ENCODE assay signal across 23 mouse cellular contexts in genomic region chr8:121126694-121127093, GRCm38 (mm10). TPM values are rescaled to one million over a fixed set of nuclear protein-coding genes. Genes with fewer than 3 reads are reported as not detected.
DNase-seq lines count a peak whose midpoint lies in the region; ATAC-seq and TF ChIP-seq lines count a peak whose summit lies in the region.
"Had no signal": no experiment of that assay in that cellular context is flagged by ENCODE, and none has a peak within 500 bp of the region (broad histone marks: within the 10 kb centered on the region; RNA-seq: fewer than 3 reads in every experiment).

No protein-coding gene starts in this region.

- TF ChIP-seq CTCF in heart, adult 2 months (IDR thresholded peaks at IDR 0.05), result no peak
- TF ChIP-seq CTCF in kidney, postnatal 0 days (IDR thresholded peaks at IDR 0.05; ENCODE audit: low read depth), result no peak

- H3K9ac ChIP-seq in heart, embryonic 12.5 days, result no peak overlapping the region
- H3K9ac ChIP-seq in heart, adult 2 months (ENCODE audit: low read depth, low read length), result no peak overlapping the region
- H3K9ac ChIP-seq in kidney, postnatal 0 days (ENCODE audit: low read depth, low read length), result 0 out of 2 replicates have a peak overlapping the region, but pooled peaks have one; percentile 53
- no peak overlapping the region for H3K9ac ChIP-seq in embryonic facial prominence, embryonic 12.5 days
- H3K9ac ChIP-seq in stomach, embryonic 14.5 days (replicated peaks; ENCODE audit: low read depth, low read length), result no peak overlapping the region
- H3K9ac ChIP-seq: hindbrain, embryonic 13.5 days; liver, postnatal 0 days; midbrain, embryonic 12.5 days had no signal

- H3K4me1 ChIP-seq in heart, embryonic 12.5 days (replicated peaks), result peaks cover 61% of the 10 kb centered on the region
- H3K4me1 ChIP-seq in heart, adult 2 months (ENCODE audit: control insufficient read depth, insufficient read depth, low read length), result no peaks in the 10 kb centered on the region
- H3K4me1 ChIP-seq in kidney, postnatal 0 days (replicated peaks; ENCODE audit: insufficient read depth, low read length), result peaks cover 24% of the 10 kb centered on the region
- H3K4me1 ChIP-seq in embryonic facial prominence, embryonic 12.5 days, result peaks cover 46% of the 10 kb centered on the region
- peaks cover 14% of the 10 kb centered on the region; the same call in 1 of the 2 replicates for H3K4me1 ChIP-seq in stomach, embryonic 14.5 days (ENCODE audit: control insufficient read depth, insufficient read depth, low read length)

- H3K4me2 ChIP-seq in heart, embryonic 12.5 days, result peak overlapping the region; percentile 78
- H3K4me2 ChIP-seq in kidney, postnatal 0 days (ENCODE audit: low read length), result peak overlapping the region; percentile 63; the same call in 1 of the 2 replicates
- peak overlapping the region; percentile 52 for H3K4me2 ChIP-seq in embryonic facial prominence, embryonic 12.5 days (replicated peaks)
- 0 out of 2 replicates have a peak overlapping the region, but pooled peaks have one; percentile 10 for H3K4me2 ChIP-seq in stomach, embryonic 14.5 days (replicated peaks; ENCODE audit: low read depth, low read length)
- H3K4me2 ChIP-seq: hindbrain, embryonic 13.5 days; midbrain, embryonic 12.5 days had no signal

- intact Hi-C loops in heart, adult 2 months (cut with DNase I), result loop anchor here (5.0 kb wide), 1 partner anchor 46 kb away; no protein-coding TSS in a partner anchor

- TF ChIP-seq POLR2A in heart, adult 2 months (IDR thresholded peaks at IDR 0.05; ENCODE audit: insufficient read depth, low read depth, low read length), result no peak

- 23% methylated on average over 6 of the region's 6 CpGs for WGBS in heart, embryonic 12.5 days
- whole genome bisulfite sequencing in heart, adult 2 months, result 59% methylated on average over 6 of the region's 6 CpGs
- WGBS in kidney, postnatal 0 days, result 35% methylated on average over 6 of the region's 6 CpGs
- WGBS in embryonic facial prominence, embryonic 12.5 days, result 8% methylated on average over 6 of the region's 6 CpGs
- WGBS in stomach, embryonic 14.5 days, result 9% methylated on average over 6 of the region's 6 CpGs

- no peak for TF ChIP-seq EP300 in heart, adult 2 months (IDR thresholded peaks at IDR 0.05; ENCODE audit: insufficient read depth, low read depth, low read length)

- no peaks in the 10 kb centered on the region for H3K79me2 ChIP-seq in heart, adult 2 months (replicated peaks; ENCODE audit: control insufficient read depth, insufficient read depth, low read length)

- peak overlapping the region; percentile 14; the same call in 1 of the 2 replicates for H3K4me3 ChIP-seq in heart, embryonic 12.5 days
- no peak overlapping the region for H3K4me3 ChIP-seq in heart, adult 2 months
- 0 out of 2 replicates have a peak overlapping the region, but pooled peaks have one; percentile 33 for H3K4me3 ChIP-seq in kidney, postnatal 0 days (replicated peaks; ENCODE audit: low read depth, low read length)
- H3K4me3 ChIP-seq in embryonic facial prominence, embryonic 12.5 days, result no peak overlapping the region
- no peak overlapping the region for H3K4me3 ChIP-seq in stomach, embryonic 14.5 days (ENCODE audit: low read depth, low read length)
- H3K4me3 ChIP-seq: hindbrain, embryonic 13.5 days; midbrain, embryonic 12.5 days had no signal

- DNase-seq in heart, adult 2 months, result no peak
- DNase-seq in kidney, postnatal 0 days (ENCODE audit: low spot score), result no peak
- no peak for DNase-seq in kidney, postnatal 25 days
- DNase-seq in cerebellum, postnatal 4 days (ENCODE audit: low spot score in 2 of 2), result no peak
- DNase-seq in retina, postnatal 1 day, result no peak
- DNase-seq: adrenal gland, postnatal 14 days; cerebellum, postnatal 10 days; kidney, adult 18-20 months; layer of hippocampus, postnatal 36 days; left cerebral cortex, postnatal 4 days; liver, postnatal 0 days; right cerebral cortex, postnatal 25 days had no signal

- ATAC-seq in heart, embryonic 12.5 days (ENCODE audit: insufficient number of reproducible peaks, low FRiP score), result no peak
- ATAC-seq in kidney, postnatal 0 days (replicated peaks; ENCODE audit: low FRiP score, low read depth), result no peak
- no peak for ATAC-seq in embryonic facial prominence, embryonic 12.5 days (ENCODE audit: insufficient number of reproducible peaks, insufficient read depth, low FRiP score, low TSS enrichment)
- no peak for ATAC-seq in stomach, embryonic 14.5 days (ENCODE audit: insufficient number of reproducible peaks, insufficient read depth, low FRiP score, low read depth)
- ATAC-seq: activated CD4-positive, CD25-positive, alpha-beta regulatory T cell, adult 4 months; liver, postnatal 0 days had no signal

- no peak overlapping the region for H3K27ac ChIP-seq in heart, embryonic 12.5 days (ENCODE audit: poor library complexity, severe bottlenecking)
- H3K27ac ChIP-seq in heart, adult 2 months, result no peak overlapping the region
- peak overlapping the region; percentile 89 for H3K27ac ChIP-seq in kidney, postnatal 0 days
- H3K27ac ChIP-seq in embryonic facial prominence, embryonic 12.5 days, result 0 out of 2 replicates have a peak overlapping the region, but pooled peaks have one; percentile 30
- H3K27ac ChIP-seq in stomach, embryonic 14.5 days (ENCODE audit: low read length), result peak overlapping the region; percentile 66; the same call in 1 of the 2 replicates
- H3K27ac ChIP-seq: hindbrain, embryonic 13.5 days; midbrain, embryonic 12.5 days had no signal

- H3K36me3 ChIP-seq in heart, embryonic 12.5 days, result peaks cover 10% of the 10 kb centered on the region
- H3K36me3 ChIP-seq in heart, adult 2 months (ENCODE audit: control insufficient read depth, insufficient read depth, low read length), result no peaks in the 10 kb centered on the region
- peaks cover 6% of the 10 kb centered on the region; the same call in 1 of the 2 replicates for H3K36me3 ChIP-seq in kidney, postnatal 0 days (ENCODE audit: insufficient read depth, low read length)
- H3K36me3 ChIP-seq in embryonic facial prominence, embryonic 12.5 days, result 0 out of 2 replicates have a peak, but pooled peaks cover 3% of the 10 kb centered on the region
- H3K36me3 ChIP-seq in stomach, embryonic 14.5 days (ENCODE audit: control insufficient read depth, insufficient read depth, low read length), result no peaks in the 10 kb centered on the region
- H3K36me3 ChIP-seq: G1E; hindbrain, embryonic 13.5 days; midbrain, embryonic 12.5 days had no signal

- peaks cover 86% of the 10 kb centered on the region for H3K27me3 ChIP-seq in heart, embryonic 12.5 days (replicated peaks)
- peaks cover 13% of the 10 kb centered on the region for H3K27me3 ChIP-seq in heart, adult 2 months (ENCODE audit: control insufficient read depth, insufficient read depth, low read length)
- peaks cover 13% of the 10 kb centered on the region; the same call in 1 of the 2 replicates for H3K27me3 ChIP-seq in kidney, postnatal 0 days (ENCODE audit: insufficient read depth, low read length)
- peaks cover 82% of the 10 kb centered on the region for H3K27me3 ChIP-seq in embryonic facial prominence, embryonic 12.5 days
- H3K27me3 ChIP-seq in stomach, embryonic 14.5 days (ENCODE audit: control insufficient read depth, insufficient read depth, low read length), result peaks cover 33% of the 10 kb centered on the region

- H3K9me3 ChIP-seq in heart, embryonic 12.5 days (replicated peaks), result no peaks in the 10 kb centered on the region
- H3K9me3 ChIP-seq in kidney, postnatal 0 days (replicated peaks; ENCODE audit: low read length), result no peaks in the 10 kb centered on the region
- H3K9me3 ChIP-seq in embryonic facial prominence, embryonic 12.5 days, result no peaks in the 10 kb centered on the region
- no peaks in the 10 kb centered on the region for H3K9me3 ChIP-seq in stomach, embryonic 14.5 days (ENCODE audit: control insufficient read depth, low read depth, low read length)
- H3K9me3 ChIP-seq: midbrain, embryonic 12.5 days had no signal

RNA-seq across cellular contexts. Expression of gene Foxl1, which starts 1.0 kb away (rescaled TPM):
- 0.78 and 1.2 TPM in 2 replicates for polyA plus RNA-seq in heart, embryonic 12.5 days (2016; fragmentation: Nextera tagmentation; extraction: Ambion mirVana)
- total RNA-seq in heart, adult 2 months (2021), result under 1 TPM; 0.07 to 0.08 TPM
- 0.08 and 0.09 TPM in 2 replicates for polyA plus RNA-seq in heart, adult 2 months (2012; rRNA removed)
- polyA plus RNA-seq in kidney, postnatal 0 days (2015; fragmentation: Nextera tagmentation; extraction: Ambion mirVana), result 6.4 and 8.3 TPM in 2 replicates
- polyA plus RNA-seq in embryonic facial prominence, embryonic 12.5 days (2016; fragmentation: Nextera tagmentation; extraction: Ambion mirVana), result 4.6 and 5.2 TPM in 2 replicates
- polyA plus RNA-seq in stomach, embryonic 14.5 days (2014; fragmentation: Nextera tagmentation; extraction: Ambion mirVana), result 6.9 and 7.0 TPM in 2 replicates
- total RNA-seq: G1E; gastrocnemius, adult 18-20 months; layer of hippocampus, postnatal 36 days; liver, adult 2 months had no signal
- polyA plus RNA-seq: activated CD4-positive, CD25-positive, alpha-beta regulatory T cell, adult 4 months; G1E; liver, adult 2 months; liver, postnatal 0 days; neural tube, embryonic 14.5 days; spleen, adult 2 months had no signal

RNA-seq across cellular contexts. Expression of gene Foxc2, which starts 10.7 kb away (rescaled TPM):
- polyA plus RNA-seq in heart, embryonic 12.5 days (2016; fragmentation: Nextera tagmentation; extraction: Ambion mirVana), result 20.7 and 20.8 TPM in 2 replicates
- 1 to 10 TPM; 2.0 to 2.2 TPM for total RNA-seq in heart, adult 2 months (2021)
- 0.97 and 2.0 TPM in 2 replicates for polyA plus RNA-seq in heart, adult 2 months (2012; rRNA removed)
- polyA plus RNA-seq in kidney, postnatal 0 days (2015; fragmentation: Nextera tagmentation; extraction: Ambion mirVana), result 33.0 and 42.5 TPM in 2 replicates
- 26.8 and 29.8 TPM in 2 replicates for polyA plus RNA-seq in embryonic facial prominence, embryonic 12.5 days (2016; fragmentation: Nextera tagmentation; extraction: Ambion mirVana)
- polyA plus RNA-seq in stomach, embryonic 14.5 days (2014; fragmentation: Nextera tagmentation; extraction: Ambion mirVana), result 0.20 and 0.56 TPM in 2 replicates
- total RNA-seq: G1E; liver, adult 2 months had no signal
- polyA plus RNA-seq: activated CD4-positive, CD25-positive, alpha-beta regulatory T cell, adult 4 months had no signal

RNA-seq across cellular contexts. Expression of gene Mthfsd, which starts 18.5 kb away (rescaled TPM):
- 45.2 and 45.8 TPM in 2 replicates for polyA plus RNA-seq in heart, embryonic 12.5 days (2016; fragmentation: Nextera tagmentation; extraction: Ambion mirVana)
- 10 to 100 TPM; 12.8 to 13.5 TPM for total RNA-seq in heart, adult 2 months (2021)
- polyA plus RNA-seq in heart, adult 2 months (2012; rRNA removed), result 26.4 and 27.7 TPM in 2 replicates
- 56.0 and 60.3 TPM in 2 replicates for polyA plus RNA-seq in kidney, postnatal 0 days (2015; fragmentation: Nextera tagmentation; extraction: Ambion mirVana)
- polyA plus RNA-seq in embryonic facial prominence, embryonic 12.5 days (2016; fragmentation: Nextera tagmentation; extraction: Ambion mirVana), result 66.9 and 75.0 TPM in 2 replicates
- polyA plus RNA-seq in stomach, embryonic 14.5 days (2014; fragmentation: Nextera tagmentation; extraction: Ambion mirVana), result 65.9 and 66.6 TPM in 2 replicates

RNA-seq across cellular contexts. Expression of gene Foxf1, which starts 42.5 kb away (rescaled TPM):
- polyA plus RNA-seq in heart, embryonic 12.5 days (2016; fragmentation: Nextera tagmentation; extraction: Ambion mirVana), result 0.68 and 3.7 TPM in 2 replicates
- total RNA-seq in heart, adult 2 months (2021), result under 1 TPM; 0.13 to 0.43 TPM
- 0.44 and 1.2 TPM in 2 replicates for polyA plus RNA-seq in heart, adult 2 months (2012; rRNA removed)
- 0.37 and 1.1 TPM in 2 replicates for polyA plus RNA-seq in kidney, postnatal 0 days (2015; fragmentation: Nextera tagmentation; extraction: Ambion mirVana)
- polyA plus RNA-seq in embryonic facial prominence, embryonic 12.5 days (2016; fragmentation: Nextera tagmentation; extraction: Ambion mirVana), result 35.0 and 35.9 TPM in 2 replicates
- 147 and 163 TPM in 2 replicates for polyA plus RNA-seq in stomach, embryonic 14.5 days (2014; fragmentation: Nextera tagmentation; extraction: Ambion mirVana)
- polyA plus RNA-seq: activated CD4-positive, CD25-positive, alpha-beta regulatory T cell, adult 4 months; G1E had no signal

Comparison
In these comparisons a context has a peak if more than half of its experiments do, and no peak if none do; other contexts are left out.
1. H3K4me3 ChIP-seq: peak in heart, embryonic 12.5 days (single experiment) and kidney, postnatal 0 days (single experiment); none in heart, adult 2 months (single experiment), embryonic facial prominence, embryonic 12.5 days (single experiment) and stomach, embryonic 14.5 days (single experiment).
2. H3K27ac ChIP-seq: peak in kidney, postnatal 0 days (single experiment), embryonic facial prominence, embryonic 12.5 days (single experiment) and stomach, embryonic 14.5 days (single experiment); none in heart, embryonic 12.5 days (single experiment) and heart, adult 2 months (single experiment).
3. H3K4me2 ChIP-seq: peak in every context shown above with its lines; median percentile 78 in heart, embryonic 12.5 days; 63 in kidney, postnatal 0 days; 52 in embryonic facial prominence, embryonic 12.5 days; 10 in stomach, embryonic 14.5 days.